Mouse (Mus musculus): Measurements from ENCODE around the gene Ipo7.
"Not testable (repeated sequence)": the region's sequence is repeated elsewhere in the genome, so short reads cannot be mapped to it uniquely, and the experiment has no call there.

Ipo7 gene

GRCm38 (mm10) chr7:110018117-110018630, at the start of gene Ipo7:
Gene Ipo7 (plus strand): TSS chr7:110018274.
- peak; percentile 73 for DNase-seq (ENCODE audit: low read depth, low spot score)

- no peak for DNase-seq (ENCODE audit: low read depth, low spot score)
These were observed 49.1 kb upstream of the Ipo7 start for GRCm38 (mm10) chr7:109968924-109969450.

- no peak for DNase-seq (ENCODE audit: low read depth, low spot score)
These were observed 48.5 kb upstream of the Ipo7 start for GRCm38 (mm10) chr7:109969542-109969941.

- no peak for DNase-seq (ENCODE audit: low read depth, low spot score)
These were observed 41.9 kb upstream of the Ipo7 start for GRCm38 (mm10) chr7:109975966-109976715.

DNA sequence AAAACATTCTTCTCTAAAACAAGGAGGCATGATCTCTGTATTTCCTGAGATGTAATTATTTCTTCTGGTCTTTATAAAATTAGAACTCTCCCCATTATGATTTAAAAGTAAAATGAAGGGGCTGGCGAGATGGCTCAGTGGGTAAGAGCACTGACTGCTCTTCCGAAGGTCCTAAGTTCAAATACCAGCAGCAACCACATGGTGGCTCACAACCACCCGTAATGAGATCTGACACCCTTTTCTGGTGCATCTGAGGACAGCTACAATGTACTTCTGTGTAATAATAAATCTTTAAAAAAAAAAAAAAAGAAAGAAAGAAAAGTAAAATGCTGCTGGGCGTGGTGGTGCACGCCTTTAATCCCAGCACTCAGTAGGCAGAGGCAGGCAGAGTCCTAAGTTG, 40.9 kb upstream of the Ipo7 start:
- not testable (repeated sequence) for DNase-seq (ENCODE audit: low read depth, low spot score)

- DNase-seq (ENCODE audit: low read depth, low spot score), result not testable (repeated sequence)
These were observed 33.5 kb upstream of the Ipo7 start for GRCm38 (mm10) chr7:109984608-109985007.

DNA sequence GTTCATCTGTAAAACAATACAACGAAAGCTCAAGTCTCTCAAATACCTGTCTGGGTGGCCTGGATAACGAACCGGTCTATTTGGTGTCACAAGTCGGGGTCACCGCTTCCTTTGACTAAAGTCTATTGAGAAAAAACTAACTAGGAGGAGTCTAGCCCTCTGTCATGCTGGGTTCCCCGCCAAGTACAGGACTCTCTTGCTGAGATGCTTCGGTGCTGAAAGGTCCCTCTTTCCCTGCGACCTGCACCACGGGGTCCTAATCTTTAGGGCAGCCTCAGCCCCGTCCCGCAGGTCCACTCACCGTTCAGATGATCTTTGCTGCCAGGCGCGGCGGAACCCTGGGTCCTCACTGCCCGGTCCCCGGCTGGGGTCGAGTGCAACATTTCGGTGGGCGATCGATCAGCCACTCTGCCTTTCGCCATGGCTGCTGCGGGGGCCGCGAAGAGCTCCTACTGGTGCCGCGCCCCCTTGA, 32.4 kb upstream of the Ipo7 start:
- DNase-seq (ENCODE audit: low read depth, low spot score), result no peak

GRCm38 (mm10) chr7:109986133-109986669, 31.9 kb upstream of the Ipo7 start:
- peak; percentile 99 for DNase-seq (ENCODE audit: low read depth, low spot score)

DNA sequence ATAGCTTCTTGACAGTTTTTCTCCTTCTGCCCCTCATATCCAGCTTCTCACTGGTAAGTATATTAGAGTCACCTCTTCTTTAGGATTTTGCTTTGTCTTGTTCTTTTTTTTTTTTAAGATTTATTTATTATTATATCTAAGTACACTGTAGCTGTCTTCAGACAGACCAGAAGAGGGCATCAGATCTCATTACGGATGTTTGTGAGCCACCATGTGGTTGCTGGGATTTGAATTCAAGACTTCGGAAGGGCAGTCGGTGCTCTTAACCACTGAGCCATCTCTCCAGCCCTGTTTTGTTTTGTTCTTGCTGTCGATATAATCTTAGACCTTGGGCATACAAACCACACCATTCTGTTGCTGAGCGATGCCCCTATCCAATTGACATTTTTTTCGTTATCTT, 31.3 kb upstream of the Ipo7 start, which contains the start of gene Tmem41b:
Tmem41b (minus strand) TSS at position 155 of the 400 bp plus-strand sequence.
- not testable (repeated sequence) for DNase-seq (ENCODE audit: low read depth, low spot score)

- no peak for DNase-seq (ENCODE audit: low read depth, low spot score)
These were observed 26.8 kb upstream of the Ipo7 start for GRCm38 (mm10) chr7:109991286-109991685.

DNA sequence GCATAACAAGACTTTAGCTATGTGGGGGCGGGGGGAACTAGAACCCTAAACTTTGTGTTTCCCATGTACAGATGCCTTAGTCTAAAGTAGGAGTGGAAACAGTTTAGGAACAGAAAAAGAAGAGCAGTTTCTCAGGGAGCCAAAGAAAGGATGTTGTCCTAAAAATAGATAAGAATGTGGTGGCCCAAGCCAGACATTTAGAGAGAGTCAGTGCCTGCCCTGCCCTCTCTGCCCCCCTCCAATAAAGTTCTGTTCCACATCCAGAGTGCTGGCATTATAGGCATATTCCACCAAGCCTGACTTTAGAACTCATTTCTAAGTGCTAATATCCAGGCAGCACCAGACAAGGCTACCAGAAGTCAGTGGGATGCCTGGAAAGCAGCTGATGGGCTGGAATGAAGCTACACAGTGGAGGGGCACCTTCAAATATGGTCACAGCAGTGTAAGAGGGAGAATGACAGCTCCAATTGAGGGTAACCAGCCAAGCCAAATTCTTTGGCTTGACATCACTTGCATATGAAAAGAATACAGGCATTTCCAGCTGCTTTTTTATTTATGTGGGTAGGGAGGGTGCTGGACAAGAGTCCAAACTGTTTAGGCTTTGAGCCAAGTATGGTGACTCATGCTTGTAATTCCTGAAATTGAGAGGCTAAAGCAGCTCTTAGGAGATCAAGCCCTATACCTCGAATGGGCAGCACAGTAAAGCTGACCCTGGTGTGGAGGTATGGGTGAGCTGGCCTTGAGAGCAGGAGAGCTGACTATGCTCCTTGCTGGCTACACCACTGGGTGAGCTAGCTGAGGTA, 24.7 kb upstream of the Ipo7 start:
- no peak for DNase-seq (ENCODE audit: low read depth, low spot score)

GRCm38 (mm10) chr7:109998388-109998787, 19.7 kb upstream of the Ipo7 start:
- DNase-seq (ENCODE audit: low read depth, low spot score), result no peak

GRCm38 (mm10) chr7:110002092-110002491, 16.0 kb upstream of the Ipo7 start:
- DNase-seq (ENCODE audit: low read depth, low spot score), result no peak

- no peak for DNase-seq (ENCODE audit: low read depth, low spot score)
These were observed 15.1 kb upstream of the Ipo7 start for GRCm38 (mm10) chr7:110002968-110003367.

GRCm38 (mm10) chr7:110005976-110006375, 12.1 kb upstream of the Ipo7 start:
- DNase-seq (ENCODE audit: low read depth, low spot score), result no peak

DNA sequence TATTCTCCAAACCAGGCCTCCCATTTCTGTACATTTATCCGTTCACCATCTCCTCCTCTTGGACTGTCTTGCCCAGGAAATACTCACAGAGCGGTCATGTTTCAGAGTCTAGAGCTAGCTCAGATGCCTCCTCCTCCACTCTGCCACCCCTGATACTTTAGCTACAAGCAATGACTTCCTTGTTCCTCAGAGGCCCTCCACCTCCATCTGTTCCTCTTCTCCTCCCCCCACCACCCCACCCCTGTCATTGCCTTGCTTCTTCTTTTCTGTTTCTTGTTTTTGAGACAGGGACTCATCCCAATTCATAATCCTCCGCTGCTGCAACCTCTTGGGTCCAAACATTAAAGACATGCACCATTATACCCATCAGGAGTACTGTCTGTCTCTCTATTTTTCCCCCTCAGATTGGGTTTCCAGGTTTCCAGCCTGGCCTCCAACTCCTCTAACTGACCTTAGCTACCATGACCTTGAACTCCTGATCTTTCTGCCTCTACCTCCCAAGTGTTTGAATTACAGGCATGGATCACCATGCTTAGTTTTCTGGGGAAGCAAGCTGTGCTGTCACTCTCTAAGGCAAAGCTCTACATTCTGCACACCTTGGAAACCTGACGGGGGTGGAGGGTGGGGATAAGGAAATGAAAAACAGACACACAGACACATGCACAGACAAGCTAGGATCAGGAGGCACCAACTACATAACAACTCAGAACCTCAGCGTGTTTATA, 11.4 kb upstream of the Ipo7 start:
- no peak for DNase-seq (ENCODE audit: low read depth, low spot score)

DNA sequence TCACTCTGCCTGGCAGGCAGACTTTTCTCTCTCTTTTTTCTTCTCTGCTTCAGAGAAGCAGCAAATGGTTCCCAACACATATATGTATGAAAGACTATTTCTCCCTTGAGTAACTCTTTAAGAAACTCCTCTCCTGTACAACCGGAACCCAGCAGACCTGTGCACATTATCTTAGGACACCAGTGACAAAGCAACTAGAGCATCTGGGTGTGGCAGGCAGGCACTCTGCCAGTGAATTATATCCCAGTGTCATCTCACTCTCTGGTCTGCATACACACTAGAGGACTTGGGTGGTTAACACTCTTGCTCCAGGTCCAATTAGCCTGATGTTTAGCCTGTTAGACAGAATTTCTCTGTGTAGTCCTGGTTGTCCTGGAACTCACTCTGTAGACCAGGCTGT, 9.6 kb upstream of the Ipo7 start:
- DNase-seq (ENCODE audit: low read depth, low spot score), result no peak

DNA sequence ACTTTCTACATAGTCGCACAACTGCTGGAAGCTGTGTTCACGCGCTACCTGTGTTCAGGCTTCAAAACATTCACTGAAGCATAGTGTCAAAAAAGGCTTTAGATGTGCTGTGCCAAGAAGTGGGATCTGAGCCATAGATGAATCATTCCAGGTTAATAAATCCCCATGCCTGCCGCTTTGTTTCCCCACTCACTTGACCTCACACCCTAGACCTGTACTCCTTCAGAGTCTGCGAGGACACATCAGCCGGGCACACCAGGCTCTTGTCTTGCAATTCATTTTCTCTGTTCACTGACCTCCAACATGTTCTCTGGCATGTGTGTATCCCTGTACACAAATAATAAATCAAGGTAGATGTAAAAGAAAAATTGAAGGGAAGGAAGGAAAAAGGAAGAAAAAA, 9.0 kb upstream of the Ipo7 start:
- DNase-seq (ENCODE audit: low read depth, low spot score), result no peak

DNA sequence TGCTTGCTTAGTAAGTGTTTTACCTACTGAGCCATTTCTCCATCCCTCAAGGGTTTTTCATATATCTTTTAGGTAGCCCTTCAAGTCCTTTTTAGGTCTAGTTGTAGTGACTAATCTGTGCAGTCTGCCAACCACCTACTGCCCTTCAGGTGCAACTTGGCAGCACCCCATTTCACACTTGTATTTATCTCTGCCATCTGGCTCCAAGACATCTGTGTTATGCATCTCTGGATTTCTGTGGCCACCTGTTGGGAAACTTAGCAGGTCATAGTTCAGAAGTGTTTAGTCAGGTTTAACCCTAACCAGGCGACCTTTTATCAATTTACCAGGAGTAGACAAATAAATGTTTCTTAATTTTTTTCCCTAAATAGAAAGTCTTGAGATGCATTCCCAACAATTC, 6.7 kb upstream of the Ipo7 start:
- no peak for DNase-seq (ENCODE audit: low read depth, low spot score)

- DNase-seq (ENCODE audit: low read depth, low spot score), result no peak
These were observed 3.8 kb upstream of the Ipo7 start for GRCm38 (mm10) chr7:110014272-110014671.
